Mouse (Mus musculus) cerebellum, adult 2 months (tissue): ENCODE data around the gene Kcnip1.

ENCODE experiments used
- CTCF ChIP-seq: fragments of 200-500 bp; IDR thresholded peaks from 2 replicates; pipeline ENCODE4 v1.5.1; 2011; ENCODE audit warnings: low read depth, mild to moderate bottlenecking, control low read depth, low read length, moderate library complexity, borderline replicate concordance; ENCODE audit not compliant: insufficient read depth
- POLR2A ChIP-seq: fragments of 200-500 bp; IDR thresholded peaks from 2 replicates; pipeline ENCODE4 v1.6.1; 2011; ENCODE audit warnings: low read length, control low read depth, borderline replicate concordance; ENCODE audit not compliant: insufficient read depth

GRCm38 (mm10) chr11:33993496-33993895 is 544 bp upstream of the Kcnip1 start:
- TF ChIP-seq CTCF: no peak
- TF ChIP-seq POLR2A: no peak
